Mouse (Mus musculus) central nervous system, embryonic 11.5 days (tissue): ENCODE data around the gene Fam53a. TPM values are rescaled to one million over a fixed set of nuclear protein-coding genes. Genes with fewer than 3 reads are reported as not detected.

Experiments
- polyA plus RNA-seq: library from polyadenylated mRNA; depleted of rRNA; stranded (reverse); fragments of >200 nt; gene quantifications from 2 replicates; pipeline ENCODE4 v1.2.3, GENCODE M21; 2012; rRNA removed

Gene Fam53a
- 26.4 and 27.2 TPM in 2 replicates for polyA plus RNA-seq

GRCm38 (mm10) chr5:33629301-33629987 lies at the start of gene Fam53a, which contains the start of gene Gm9903:
TSS of gene Fam53a (minus strand) at chr5:33629635.
TSS of gene Gm9903 (plus strand) at chr5:33629925.

DNA sequence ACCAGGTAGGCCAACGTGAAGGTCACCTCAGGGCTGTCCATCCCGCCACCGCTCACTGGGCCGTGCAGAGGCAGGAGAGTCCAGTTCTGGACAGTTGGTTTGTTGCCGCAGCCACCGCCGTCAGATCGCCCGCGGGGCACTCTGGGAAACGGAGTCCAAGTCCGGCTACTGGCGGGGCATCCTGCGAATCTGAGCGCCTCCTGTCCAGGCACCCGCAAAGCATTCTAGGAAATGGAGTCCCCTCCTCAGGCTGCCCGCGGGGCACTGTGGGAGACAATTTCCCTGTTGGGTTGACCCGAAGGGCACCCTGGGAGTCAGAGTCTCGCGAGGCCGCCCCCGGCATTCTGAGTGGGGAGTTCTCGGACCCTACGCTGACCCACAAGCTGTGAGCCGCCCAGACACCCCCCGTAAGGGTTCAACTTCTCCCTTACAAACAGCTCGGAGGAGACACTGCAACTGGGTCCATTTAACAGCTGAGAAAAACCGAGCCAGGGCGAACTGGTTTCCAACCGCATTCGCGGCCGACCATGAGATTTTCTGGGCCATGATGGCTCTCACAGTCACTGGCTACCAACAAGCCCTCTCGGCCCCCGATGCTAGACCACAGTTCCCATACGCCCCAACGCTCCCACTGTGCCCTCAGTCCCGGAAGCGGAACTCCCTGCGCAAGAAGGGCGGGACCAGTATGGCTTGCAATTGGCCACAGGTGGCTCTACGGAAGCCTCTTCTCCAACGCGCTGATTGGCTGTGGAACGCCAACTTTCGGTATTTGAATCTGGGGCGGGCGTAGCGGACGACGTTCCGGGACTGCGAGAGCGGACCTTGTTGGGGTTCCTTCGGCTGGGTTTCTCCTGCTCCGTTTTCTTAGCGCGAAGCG lies 28.6 kb upstream of the Fam53a start, which contains the start of the genes Tacc3 and Tmem129:
Gene Tacc3, plus strand, starts transcription at position 342 of the 877 bp plus-strand sequence.
Gene Tmem129, minus strand, starts transcription at position 630 of the 877 bp plus-strand sequence.

DNA sequence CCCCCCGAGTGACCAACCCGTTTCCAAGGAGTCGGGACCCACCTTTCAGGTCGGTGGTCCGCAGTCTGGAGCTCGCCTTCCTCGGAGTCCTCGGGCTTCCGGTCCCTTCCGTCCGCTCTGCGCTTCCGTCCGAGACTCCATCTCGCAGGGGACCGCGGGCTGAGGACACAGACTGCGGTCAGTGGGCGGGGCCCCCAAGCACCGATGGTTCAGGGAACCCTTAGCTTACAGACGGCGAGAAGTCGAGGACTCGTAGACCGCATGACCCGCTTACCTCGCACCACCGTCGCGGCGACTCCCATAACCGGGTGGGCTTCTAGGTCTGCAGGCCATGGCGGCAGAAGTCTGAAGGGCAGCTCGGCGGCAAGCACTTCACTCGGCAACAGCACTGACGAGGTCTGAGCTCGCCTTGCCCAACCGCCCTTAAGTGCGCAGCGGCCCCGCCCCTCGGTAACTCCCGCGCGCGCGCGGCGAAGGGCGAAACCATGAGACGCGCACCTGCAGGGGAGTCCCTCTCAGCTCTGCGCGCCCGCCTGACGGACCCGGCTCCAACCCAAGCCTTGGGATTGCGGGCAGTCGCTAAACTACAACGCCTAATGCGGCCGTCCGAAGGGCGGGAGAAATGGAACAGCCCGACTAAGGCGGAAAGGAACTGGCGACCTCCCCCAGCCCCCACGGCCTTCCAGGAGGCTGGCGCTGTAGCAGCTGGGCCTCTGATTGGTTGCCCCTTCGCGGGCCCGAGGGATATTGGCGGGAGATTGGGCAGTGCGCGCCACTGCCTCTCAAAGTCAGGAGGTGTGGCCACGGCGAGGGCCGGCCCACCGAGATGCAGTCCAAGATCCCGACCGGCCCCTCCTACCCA lies 22.7 kb upstream of the Fam53a start, which contains the start of gene Slbp:
Gene Slbp, minus strand, starts transcription at position 654 of the 862 bp plus-strand sequence.

Other genes starting within 250 kb of the Fam53a start
- gene Nkx1-1, start 195.7 kb downstream of the Fam53a start, polyA plus RNA-seq, result 1.00 and 1.8 TPM in 2 replicates
- gene Gm9903, start 290 bp upstream of the Fam53a start, polyA plus RNA-seq, result 0.42 and 0.73 TPM in 2 replicates
- 155 and 243 TPM in 2 replicates for gene Slbp, start 22.9 kb upstream of the Fam53a start, polyA plus RNA-seq
- 139 and 232 TPM in 2 replicates for gene Tacc3, start 28.5 kb upstream of the Fam53a start, polyA plus RNA-seq
- 22.7 and 33.1 TPM in 2 replicates for gene Tmem129, start 28.8 kb upstream of the Fam53a start, polyA plus RNA-seq
- gene Fgfr3, start 92.0 kb upstream of the Fam53a start, polyA plus RNA-seq, result 117 and 191 TPM in 2 replicates
- gene Letm1, start 153.2 kb upstream of the Fam53a start, polyA plus RNA-seq, result 30.2 and 39.8 TPM in 2 replicates
- 128 and 177 TPM in 2 replicates for gene Nsd2, start 191.1 kb upstream of the Fam53a start, polyA plus RNA-seq